Mouse (Mus musculus) retina, postnatal 1 day (tissue): Measurements from ENCODE around the gene Kif26b.

Source experiments
- DNase-seq: peaks from one replicate; pipeline ENCODE4 v3.0.0-alpha.2; 2012

The Kif26b gene

GRCm38 (mm10) chr1:178542415-178542814 is 13.5 kb downstream of the Kif26b start:
- DNase-seq = no peak

- DNase-seq = no peak
These were observed 14.3 kb downstream of the Kif26b start for GRCm38 (mm10) chr1:178542990-178543944.

DNA sequence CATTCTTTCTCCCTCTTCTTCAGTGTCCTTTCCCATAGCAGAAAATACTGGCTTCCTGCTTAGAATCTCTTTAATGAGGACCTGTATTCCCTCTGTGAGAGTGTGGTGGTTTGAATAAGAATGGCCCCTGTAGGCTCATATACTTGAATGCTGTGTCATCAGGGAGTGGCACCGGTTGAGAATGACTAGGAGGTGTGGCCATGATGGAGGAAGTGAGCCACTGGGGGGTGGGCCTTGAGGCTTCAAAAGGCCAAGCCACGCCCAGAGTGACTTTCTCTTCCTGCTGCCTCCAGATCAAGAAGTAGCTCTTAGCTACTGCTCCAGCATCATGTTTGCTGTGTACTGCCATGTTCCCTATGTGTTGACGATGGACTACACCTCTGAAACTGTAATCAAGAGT is 15.7 kb downstream of the Kif26b start:
- DNase-seq = no peak

- DNase-seq = no peak
These were observed 20.7 kb downstream of the Kif26b start for GRCm38 (mm10) chr1:178549576-178549975.

GRCm38 (mm10) chr1:178550477-178551047 is 21.6 kb downstream of the Kif26b start:
- DNase-seq = no peak

DNA sequence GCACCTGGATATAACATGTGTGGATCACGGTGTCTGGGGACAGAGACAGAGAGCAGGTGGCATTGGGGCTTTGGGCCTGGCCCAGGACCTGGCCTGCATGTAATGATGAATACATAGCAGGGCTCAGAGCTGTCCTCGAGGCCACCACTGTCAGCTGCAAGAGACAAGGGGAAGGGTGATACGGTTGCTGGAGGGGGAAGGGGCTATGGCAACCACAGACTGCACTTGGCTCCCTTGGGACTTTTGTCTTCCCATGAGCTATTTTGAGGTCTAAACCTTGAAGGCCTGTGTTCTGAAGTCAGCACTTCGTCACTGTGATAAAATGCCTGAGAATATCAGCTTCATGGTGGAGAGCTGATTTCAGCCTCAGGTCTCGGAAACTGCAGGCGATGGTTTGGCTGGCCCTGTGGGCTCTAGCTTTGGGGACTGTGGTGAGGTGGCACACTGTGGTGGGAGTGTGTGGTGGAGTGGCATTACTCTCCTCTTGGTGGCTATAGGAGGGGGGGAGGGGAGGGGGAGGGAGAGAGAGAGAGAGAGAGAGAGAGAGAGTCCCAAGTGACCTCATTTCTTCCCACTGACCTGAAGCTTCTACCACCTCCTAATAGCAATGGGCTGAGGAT is 23.5 kb downstream of the Kif26b start:
- DNase-seq = peak; percentile 11

- no peak for DNase-seq
These were observed 24.0 kb downstream of the Kif26b start for GRCm38 (mm10) chr1:178552898-178553284.

DNA sequence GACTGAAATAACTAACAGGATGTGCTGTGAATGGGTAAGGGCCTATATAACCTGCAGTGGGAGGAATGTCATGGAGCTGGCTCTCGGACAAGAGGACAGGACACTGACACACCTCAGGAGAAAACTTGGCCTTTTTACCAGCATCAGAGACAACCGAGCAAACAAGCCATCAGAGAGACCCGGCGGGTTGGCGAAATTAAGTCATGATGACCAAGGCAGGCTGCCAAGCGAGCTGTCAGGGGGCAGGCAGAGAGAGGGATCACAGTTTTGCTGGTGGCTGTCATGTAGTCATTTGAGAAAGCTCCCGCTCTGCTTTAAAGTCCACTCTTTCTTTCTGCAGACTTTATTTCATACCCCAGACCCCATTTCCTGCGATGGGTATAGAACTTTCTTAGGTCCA is 27.3 kb downstream of the Kif26b start:
- DNase-seq = no peak

DNA sequence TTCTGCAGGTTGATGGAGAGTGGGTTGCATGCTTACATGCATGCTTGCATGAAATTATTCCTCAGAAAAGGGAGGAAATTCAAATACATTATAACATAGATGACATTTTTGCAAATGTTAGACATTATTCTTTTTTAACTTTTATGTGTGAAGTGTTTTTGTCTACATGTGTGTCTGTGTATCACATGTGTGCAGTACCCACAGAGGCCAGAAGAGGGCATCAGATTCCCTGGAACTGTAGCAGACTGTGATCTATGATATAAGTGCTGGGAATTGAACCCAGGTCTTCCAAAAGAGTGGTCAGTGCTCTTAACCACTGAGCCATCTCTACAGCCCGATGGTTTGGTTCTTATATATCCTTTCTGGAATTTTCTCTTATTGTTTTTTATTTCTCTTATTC is 31.1 kb downstream of the Kif26b start:
- DNase-seq = no peak

GRCm38 (mm10) chr1:178563834-178564233 is 34.9 kb downstream of the Kif26b start:
- DNase-seq = no peak

GRCm38 (mm10) chr1:178564800-178565199 is 35.9 kb downstream of the Kif26b start:
- no peak for DNase-seq

- no peak for DNase-seq
These were observed 39.9 kb downstream of the Kif26b start for GRCm38 (mm10) chr1:178568551-178569545.

- DNase-seq = no peak
These were observed 42.1 kb downstream of the Kif26b start for GRCm38 (mm10) chr1:178571009-178571408.

DNA sequence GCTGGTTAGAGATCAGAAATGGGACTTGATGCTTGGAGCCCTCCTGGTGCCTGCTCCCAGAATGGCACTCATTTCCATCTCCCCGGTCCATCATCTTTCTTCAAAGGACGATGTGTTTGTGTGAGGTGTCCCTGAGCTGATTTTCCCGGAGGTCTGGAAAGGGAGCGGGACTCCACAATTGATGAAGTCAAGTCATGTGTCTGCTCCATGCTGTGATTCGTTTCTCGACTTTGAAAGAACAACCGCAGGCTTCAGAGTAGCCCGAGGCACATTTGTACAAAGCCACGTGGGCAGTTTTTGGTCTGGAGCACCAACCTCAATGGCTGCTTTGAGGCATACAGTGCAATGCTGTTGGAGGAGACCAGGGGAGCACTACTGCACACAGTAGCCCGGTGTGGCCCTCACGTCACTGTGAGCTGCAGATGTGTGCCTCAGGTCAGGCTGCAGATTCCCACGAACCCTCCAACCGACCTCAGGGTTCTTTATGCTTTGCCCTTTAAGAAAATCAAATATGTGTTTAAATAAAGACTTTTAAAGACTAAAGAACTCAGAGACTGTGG is 43.0 kb downstream of the Kif26b start:
- DNase-seq = no peak

GRCm38 (mm10) chr1:178573406-178574032 is 44.6 kb downstream of the Kif26b start:
- no peak for DNase-seq

DNA sequence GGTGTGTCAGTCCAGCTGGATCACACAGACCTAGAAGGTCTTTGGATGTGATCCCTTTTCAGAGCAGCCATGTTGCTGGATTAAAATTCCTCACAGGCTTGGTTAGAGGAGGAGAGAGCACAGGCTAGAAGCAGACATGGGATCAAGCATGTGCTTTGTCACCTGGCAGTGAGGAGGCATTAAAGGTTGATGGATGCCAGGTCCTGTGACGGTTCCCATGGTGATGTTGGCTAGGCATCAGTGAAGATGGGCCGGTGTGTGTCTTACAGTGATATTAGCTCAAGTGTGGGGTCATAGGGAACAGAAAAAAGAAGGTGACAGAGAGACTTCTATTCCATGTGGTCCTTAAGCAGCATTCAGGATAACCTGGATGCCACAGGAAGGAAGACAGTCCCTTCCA is 46.8 kb downstream of the Kif26b start:
- no peak for DNase-seq

GRCm38 (mm10) chr1:178576926-178577325 is 48.0 kb downstream of the Kif26b start:
- no peak for DNase-seq

GRCm38 (mm10) chr1:178585366-178586020 is 56.6 kb downstream of the Kif26b start:
- peak; percentile 14 for DNase-seq

DNA sequence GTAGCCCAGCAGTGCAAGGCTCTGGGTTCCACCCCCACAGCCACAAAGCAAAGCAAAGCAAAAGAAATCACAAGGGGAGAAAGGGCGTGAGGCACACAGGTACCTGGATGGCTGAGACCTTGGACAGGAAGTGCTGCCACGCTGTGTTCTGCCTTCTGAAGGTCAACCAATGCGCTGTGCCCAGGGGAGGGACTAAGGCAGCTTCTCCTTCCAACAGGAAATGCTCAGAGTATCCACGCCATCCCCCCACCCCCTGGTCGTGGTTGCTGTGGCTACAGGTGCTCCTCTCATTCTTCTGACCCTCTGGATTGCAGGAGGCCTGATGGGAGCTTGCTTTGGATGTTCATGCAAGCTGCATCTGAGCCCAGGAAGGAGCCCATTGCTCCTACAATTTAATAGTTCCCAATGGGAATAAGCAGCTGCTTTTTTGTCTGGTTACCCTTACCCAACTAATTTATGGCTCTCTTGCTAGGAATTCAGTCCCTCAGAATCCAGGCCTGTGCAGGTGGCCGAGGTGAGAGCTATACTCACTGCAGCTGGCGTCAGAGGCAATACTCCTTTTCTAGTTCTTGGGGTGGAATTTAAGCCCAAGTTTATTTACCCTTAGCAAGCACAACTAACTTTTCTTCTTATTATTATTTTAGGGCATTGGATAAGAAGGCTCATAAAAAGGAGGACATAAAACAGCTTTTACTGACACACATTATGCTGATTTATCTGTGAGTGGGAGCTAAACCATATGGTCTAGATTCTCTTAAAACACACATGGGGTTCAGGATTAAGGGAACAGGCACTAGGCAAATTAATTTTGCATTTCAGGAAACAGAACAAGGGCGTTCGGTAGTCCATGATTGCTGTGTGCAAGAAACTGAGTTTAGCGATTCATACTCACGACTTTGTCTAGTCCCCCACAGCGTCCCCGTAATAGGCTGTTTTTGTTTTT is 61.6 kb downstream of the Kif26b start:
- DNase-seq = no peak

DNA sequence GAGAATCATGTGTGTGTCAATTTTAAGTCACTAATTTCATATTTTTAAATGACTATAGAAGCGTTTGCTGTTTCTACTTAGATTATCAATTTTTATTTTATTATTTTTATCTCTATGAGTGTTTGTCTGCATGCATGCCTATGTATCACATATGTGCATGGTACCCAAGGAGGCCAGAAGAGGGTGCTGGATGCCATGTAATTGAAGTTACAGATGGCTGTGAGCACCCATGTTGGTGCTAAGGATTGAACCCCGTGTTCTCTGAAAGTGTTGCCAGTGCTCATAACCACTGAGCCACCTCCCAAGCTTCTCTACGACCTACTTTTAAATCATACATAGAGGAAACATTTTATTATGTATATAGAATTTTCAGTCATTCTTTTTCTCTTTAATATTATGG is 68.2 kb downstream of the Kif26b start:
- no peak for DNase-seq
